Mouse (Mus musculus) fat pad, adult 2 months (tissue): ENCODE results near the gene Naa10.

Source experiments
- DNase-seq: peaks from one replicate; pipeline ENCODE4 v3.0.0-alpha.2; 2011; ENCODE audit warnings: low read depth, low spot score; ENCODE audit errors: extremely low read depth

Gene Naa10

DNA sequence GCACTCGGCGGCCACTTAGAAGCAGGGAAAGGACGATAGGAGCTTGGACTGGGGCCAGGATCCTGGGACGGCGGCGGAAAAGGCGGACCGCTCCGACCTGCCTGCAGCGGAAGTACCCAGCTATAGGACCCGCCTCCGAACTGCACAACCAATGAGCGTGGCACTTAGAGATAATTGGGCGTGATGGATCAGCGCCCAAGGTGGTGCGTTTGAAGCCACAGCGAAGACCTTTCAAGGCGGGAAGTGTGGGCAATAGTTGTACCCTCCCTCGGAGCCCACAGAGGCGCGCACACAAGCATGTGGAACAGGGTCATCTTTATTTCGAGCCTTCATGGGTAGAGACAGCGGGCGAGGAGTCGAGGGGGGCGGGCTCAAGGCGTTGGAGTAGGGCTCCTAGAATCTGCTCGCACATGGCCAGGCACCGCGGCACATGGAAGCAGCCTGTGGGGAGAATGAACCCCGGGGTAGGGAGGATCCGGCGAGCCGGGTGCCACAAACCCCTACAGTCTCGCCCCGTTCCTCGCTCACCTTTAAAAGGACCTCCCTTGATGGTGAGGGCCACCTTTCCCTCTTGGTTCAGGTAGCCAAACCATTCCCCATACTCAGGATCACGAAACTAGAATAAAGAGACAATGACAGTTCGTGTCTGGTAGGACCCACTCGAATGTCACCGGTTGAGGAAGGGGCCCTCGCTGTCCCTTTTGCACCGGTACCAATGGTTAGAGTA, at the start of gene Naa10, which contains the start of gene Arhgap4:
TSS of gene Naa10 (minus strand) at position 122 of the 727 bp plus-strand sequence.
TSS of gene Arhgap4 (minus strand) at position 48 of the 727 bp plus-strand sequence.
- DNase-seq, result peak; percentile 33

DNA sequence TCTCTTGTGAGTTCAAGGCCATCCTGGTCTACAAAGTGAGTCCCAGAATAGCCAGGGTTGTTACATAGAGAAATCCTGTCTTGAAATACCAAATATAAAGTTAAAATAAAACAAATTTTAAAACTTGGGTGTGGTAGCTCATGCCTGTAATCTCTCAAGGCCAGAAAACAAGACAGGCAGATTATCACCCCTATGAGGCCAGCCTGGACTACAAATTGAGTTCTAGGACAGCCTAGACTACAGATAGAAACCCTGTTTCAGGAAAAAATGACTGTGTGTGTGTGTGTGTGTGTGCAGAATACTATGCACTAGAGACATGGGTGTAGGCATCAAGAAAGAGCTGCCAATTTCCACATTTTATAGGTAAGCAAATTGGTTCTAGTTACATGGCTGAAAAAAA, 49.0 kb upstream of the Naa10 start:
- no peak for DNase-seq

DNA sequence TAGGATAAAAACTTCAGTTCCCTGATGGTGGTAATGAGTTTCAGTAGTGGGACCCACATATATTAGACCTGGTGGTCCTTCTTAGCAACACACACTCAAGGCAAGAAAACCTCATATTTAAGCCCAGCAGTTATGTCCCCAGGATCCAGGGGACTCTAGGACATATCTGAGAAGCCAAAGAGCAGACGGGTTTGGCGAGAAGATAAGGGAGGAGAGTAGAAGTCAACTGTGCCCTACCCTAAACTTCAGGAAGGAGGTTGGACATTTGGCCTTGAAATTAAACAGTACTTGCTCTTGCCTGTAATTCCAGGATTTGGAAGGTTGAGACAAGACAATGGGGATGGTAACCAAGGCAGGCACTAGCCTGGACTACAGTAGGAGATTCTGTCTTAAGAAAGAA, 48.0 kb upstream of the Naa10 start:
- no peak for DNase-seq

DNA sequence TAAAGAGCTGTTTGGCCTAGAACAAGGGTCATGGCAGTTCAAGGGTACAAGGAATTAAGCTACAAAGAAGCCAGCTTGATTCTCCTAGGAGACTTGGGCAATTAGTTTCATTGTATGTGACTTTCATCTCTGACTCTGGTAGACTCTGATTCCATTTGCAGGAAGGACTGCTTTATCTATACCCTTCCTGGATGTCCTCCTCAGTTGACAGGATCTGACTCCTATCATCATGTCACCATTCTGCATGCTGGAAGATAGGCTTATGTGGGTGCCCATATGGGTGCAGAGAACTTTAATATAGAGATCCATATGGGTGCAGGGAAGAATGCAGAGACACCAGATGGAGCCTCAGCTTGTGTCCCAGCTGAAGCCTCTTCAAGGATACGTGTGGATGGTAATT, 47.4 kb upstream of the Naa10 start:
- no peak for DNase-seq

DNA sequence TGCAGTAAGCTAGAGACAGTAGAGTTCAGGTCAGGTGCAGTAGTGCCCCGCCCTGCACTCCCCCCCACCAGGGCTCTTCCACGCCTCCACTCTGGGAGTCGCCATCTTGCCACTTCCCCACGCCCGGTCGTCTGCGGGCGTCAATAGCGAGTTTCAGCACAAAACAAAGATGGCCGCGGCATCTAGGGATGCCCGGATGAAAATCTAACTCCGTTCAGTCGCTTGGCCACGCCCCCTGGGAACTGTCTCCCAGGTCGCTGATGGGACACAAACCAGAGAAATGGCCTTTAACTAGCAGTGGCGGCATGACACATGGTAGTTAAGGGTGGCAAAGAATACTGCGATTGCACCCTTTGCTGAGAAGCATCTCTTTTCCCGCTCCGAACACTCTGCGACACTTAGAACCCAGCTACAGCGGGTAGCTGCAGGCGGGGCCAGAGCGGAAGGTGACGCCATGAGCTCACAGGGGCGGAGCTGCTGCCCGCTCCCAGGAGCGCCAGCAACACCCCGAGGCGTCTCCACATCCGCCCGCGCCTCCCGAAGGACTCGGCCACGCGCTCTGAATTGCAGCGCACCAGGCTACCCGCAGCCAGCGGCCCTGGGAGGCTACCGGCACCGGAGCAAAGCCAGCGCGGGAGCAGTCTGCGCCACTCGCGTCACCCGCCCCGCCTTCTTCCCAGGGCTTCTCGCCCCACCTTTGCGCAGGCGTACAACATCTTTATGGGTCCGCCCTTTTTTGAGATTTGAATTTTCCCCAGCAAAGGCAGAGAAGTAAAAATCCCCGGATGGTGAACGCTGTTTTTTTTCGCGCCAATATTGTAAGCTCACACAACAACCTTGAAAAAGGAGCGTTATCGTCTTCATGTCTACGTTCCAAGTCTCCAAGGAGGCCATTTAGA, 45.7 kb upstream of the Naa10 start:
- DNase-seq, result no peak

DNA sequence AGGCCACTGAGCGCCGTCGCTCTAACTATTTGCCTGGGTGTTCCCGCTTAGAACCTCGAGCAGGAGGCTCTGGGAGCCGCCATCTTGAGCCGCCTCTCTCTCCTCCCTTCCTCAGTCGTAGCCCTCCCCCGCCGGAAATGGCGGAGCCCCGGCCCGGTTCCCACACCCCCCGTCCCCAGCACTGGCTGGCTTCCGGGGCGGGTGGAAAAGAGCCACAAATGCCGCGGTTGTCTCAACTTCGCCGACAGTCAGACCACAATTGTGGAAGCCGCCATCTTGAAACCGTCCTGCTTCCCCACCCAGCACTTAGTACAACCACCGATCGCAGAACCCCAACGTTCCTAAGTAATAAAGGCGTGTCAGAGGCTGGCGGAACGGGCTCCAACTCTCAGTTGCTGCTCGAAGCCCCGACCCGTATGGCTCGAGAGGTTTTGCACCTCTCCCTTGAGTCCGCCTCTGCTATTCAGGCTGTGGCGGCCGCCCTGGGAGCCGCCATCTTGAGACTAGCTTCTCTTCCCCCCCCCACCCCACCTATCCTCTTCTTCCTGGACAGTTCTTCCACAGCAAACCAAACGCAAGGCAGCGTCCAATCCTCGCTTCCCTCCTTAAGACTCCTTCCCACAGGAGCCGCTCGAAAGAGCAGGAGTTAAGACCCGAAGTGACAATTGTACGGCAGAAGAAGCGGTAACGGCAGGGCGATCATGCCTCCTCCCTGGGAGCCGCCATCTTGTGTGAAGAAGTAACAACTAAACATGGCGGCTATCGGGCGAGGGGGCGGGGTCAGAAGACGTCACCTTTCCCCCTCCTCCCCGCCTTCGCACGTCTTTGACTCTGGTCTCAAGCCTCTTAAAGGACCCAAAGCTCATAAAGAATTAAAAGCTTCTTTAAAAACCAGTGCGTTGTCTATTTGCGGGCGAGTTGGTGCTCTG, 44.8 kb upstream of the Naa10 start, which contains the start of gene Hcfc1:
TSS of gene Hcfc1 (minus strand) at position 110 of the 929 bp plus-strand sequence.
- DNase-seq, result no peak

DNA sequence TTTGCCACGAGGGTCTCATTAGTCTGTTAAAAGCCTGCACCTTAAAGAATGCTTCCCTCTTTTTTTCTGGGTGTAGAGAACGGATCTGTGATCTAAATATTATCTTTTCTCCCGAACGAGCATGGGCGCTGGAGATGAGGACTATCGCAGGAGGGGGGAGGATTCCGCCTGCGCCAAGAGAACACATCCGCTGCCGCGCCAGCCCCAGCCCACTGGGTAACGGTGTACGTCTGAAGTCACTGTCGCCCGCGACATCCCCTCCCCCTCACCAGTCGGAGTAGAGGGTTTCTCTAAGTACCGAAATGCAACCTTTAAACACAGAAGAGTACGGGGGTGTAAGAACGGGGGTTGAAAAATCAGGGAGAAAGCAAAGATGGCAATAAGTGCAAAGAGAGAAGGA, 43.6 kb upstream of the Naa10 start:
- DNase-seq, result no peak

DNA sequence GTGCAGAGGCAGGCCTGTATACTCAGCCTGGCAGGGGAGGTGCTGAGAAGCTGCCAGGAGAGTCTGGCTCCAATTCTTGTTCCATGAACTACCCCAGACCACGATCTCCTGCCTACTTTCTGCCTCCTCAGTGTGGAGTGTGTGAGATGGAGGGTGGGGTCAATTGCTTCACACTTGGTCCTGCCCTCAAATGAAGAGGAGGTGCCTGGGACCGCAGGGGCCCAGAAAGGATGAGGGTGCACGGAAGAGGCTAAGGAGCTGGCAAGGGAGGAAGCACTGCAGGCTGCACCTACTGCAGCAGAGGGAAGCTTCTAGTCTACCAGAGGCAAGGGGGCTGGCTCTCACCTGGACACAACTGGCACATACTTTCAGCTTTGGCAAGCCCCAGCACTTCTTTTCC, 42.6 kb upstream of the Naa10 start:
- DNase-seq, result no peak

DNA sequence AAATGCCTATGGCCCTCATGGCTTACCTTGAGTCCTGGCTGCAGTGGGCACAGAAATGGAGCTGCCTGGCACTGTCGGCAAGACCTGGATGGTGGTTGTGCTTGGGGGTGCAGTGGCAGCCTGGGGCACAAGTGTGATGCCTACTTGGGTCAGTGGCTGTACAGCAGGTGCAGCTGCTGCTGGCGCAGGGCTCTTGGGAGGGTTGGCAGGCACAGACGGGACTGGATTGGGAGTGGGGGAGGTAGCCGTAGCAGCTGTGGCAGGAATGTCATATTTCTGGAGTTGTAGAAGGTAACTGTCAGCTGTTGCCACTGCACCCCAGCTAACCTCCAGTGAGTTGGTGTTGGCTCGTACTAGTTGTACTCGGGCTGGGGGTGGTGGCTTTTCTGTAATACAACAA, 33.2 kb upstream of the Naa10 start:
- DNase-seq, result no peak

DNA sequence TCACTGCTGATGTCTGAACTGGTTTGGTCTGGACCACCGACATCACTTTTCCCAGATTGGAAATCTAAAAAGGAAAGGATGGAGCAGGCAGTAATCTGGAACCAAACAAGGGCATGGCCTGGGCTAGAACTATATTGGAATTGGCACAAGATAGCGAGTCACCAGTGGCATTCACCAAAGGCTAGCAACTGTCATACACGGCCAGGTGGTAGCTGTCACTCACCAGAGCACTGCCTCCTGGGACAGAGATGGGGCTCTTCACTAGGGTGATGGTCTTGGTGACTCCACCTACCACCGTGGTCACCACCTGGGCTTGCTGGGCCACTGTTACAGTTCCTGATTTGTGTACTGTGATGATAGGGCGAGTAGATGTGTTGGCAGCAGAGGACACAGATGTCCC, 30.9 kb upstream of the Naa10 start:
- DNase-seq, result no peak

DNA sequence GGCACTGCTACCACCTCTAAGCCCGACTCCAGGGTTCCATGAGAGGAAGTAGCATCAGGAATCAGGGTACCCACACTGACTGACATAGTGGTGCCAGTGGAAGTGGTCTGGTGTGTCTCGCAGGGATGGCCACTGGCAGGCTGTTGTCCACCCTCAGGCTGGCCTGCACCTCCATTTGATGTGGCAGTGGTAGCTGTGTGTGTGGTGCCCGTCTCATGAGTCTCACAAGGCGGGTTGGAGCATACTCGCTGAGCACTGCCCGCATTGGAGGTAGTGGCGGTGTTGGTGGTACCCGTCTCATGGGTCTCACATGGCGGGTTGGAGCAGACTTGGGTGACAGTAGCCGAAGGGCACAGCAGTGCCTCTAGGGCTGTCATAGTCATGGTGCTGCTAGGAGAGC, 27.6 kb upstream of the Naa10 start:
- DNase-seq, result no peak

DNA sequence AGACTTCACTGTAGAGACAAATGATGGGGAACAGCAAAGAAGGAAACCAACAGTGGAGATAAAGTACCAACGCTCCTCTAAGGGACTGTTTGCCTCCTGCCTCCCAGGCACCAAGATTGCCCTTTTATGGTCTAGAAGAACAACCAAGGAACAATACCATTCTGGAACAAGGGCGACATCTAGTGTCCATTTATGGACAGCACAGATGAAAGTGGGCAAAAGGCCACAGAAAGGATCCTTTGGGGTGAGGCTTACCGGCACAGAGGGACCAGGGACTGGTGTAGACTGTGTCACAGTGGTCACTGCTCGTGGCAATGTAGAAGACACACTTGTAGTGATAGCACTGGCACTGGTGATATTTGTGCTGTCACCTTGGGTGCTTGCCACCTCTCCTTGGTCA, 26.9 kb upstream of the Naa10 start:
- DNase-seq, result no peak

DNA sequence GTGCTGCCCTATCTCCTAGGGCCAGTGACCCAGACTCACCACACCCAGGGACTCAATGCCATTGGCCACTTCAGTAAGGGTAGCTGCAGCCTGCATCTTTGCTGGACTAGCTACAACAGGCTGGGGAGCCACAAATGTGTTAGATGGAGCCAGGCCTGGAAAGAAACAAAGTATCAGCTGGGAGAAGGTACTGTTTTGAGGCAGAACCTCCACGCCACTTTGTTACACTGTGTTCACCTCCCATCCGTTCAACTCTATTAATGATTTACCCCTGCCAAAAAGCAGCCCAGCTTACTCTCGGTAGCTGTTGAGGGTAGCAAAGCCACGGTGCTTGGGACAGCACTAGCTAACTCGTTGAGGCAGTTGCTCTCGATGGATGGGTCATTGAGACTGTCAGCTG, 25.2 kb upstream of the Naa10 start:
- DNase-seq, result no peak

DNA sequence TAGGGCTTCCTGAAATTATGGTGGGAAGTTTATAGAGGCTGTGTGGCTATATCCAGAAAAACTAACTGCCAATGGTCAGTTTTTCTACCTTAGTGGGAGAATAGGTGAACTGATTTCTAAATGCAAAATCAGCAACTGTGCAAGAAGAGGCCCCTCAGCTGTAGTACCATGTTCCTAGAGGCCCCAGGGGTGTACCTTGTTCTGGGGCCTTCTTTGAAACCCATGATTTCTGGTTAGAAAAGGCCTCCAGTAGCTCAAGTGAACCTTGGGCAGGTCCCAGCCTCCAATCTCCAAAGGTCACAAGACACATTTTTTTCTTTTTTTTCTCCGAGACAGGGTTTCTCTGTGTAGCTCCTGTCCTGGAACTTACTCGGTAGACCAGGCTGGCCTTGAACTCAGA, 20.6 kb upstream of the Naa10 start:
- no peak for DNase-seq

DNA sequence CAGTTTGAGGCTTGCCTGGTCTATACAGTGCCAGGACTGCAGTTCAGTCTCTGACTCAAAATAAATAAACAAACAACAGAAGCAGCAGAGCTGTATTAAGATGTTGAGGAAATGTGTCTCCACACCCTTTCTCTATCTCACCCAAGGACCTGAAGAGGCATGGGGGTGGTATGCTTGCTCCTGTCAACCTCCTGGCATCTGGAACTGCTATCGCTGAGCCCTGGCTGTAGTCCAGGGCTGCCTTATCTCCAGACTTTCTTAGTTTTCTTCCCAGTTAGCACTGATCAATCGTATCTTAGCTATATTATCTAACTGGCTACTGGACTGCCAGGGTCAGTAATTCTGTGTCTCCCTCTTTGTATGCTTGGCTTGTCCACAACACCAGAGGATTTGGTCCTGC, 20.1 kb upstream of the Naa10 start:
- no peak for DNase-seq

DNA sequence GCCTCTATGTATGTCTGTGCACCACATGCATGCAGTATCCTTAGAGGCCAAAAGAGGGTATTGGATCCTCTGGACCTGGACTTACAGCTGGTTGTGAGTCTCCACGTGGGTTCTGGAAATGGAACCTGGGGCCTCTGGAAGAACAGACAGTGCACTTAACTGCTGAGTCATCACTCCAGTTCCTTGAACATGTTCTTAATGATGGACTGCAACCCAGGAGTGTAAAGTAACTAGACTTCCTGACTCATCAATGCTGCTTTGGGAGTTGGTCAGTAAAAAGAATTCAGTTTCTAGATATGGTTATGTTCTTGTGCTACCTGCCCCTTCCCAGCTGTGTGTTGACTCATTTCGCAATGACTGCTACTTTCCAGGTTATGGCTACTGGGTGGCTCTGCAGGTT, 10.1 kb upstream of the Naa10 start:
- DNase-seq, result no peak

DNA sequence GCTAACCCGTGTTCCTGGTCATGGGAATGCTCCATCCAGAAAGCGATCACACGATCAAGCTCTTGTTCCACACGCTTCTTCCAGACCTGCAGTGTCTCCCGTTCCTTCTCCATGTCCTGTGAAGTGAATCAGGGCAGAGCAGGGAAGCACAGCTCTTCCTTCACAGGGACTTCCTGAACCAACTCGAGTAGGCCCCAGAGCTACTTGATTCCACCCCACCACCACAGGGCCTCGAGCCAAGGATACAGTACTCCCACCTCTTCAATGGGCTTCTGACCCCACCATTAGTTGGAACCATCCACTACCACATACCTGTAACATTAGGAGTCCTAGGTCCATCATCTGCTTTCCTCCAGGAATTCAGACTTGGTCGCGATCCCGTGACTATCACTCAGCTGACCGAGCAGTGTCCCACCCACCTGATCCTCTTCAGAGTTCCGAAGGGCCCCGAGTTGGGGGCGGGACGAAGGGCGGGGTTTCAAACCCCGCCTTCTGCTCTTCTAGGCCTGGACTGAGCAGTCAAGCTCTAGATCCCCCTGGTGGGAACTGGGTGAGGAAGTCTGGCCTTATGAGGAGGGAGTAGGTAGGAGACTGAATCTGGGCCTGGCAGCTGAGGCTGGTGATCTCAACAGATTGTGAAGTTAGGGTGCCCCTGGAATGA, 8.8 kb upstream of the Naa10 start, which contains the start of gene Renbp:
TSS of gene Renbp (minus strand) at position 449 of the 661 bp plus-strand sequence.
- no peak for DNase-seq

DNA sequence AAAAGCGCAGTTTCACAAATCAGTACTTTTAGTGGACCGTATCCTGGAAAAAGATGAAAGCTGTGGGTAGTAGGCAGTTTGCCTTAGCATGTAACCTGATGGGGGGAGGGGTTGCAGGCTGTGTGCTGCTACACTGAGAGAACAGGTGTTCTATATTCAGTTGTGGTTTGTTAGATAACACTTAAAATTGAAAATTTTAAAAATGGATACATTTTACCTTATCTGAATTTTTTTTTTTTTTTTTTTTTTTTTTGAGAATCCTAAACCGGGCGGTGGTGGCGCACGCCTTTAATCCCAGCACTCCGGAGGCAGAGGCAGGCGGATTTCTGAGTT, 772 bp upstream of the Naa10 start:
- DNase-seq, result no peak

DNA sequence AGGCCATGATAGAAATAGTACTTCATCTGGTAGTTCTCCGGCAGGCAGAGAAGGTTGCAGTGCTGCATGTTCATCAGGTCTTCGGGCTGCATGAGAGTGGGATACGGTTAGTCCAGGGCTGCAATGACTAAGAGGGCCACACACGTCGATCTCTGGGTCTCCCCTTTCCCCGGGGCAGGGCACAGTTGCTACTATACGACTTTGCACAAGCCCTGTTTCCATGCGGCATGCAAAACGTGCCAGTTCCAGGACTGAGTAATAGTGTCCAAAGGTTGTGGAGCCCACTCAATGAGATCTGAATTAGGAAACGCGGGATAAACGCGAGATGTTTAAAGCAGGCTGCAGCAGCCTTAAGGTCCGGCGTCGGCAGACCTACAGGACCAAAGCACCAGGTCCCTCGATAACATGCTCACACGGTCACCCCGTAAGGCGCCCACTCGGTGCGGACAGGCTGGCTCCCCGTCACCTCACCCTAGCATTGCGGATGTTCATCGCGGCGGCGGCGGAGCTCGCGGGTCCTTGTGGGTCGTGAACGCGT, 390 bp downstream of the Naa10 start:
- DNase-seq, result no peak

DNA sequence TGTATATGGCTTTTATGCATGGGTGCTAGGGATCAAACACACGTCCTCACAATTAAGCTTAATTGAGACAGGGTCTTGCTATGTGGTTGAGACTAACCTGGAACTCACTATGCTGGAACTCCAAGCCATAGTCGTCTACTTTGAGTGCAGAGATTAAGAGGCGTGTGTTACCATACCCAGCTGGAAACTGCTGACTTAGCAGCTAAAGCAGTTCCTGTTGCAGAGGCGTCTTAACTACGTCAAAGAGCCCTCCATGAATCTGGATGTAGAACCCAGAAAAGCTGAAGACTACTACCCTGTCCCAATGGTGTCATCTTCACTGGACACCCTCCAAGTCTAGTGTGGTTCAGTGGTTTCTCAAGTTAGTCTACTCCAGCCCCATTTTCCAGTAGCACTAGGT, 3.1 kb downstream of the Naa10 start:
- DNase-seq, result no peak
